Mouse (Mus musculus): Measurements from ENCODE around the gene Slc10a1.

GRCm38 (mm10) chr12:80992540-80993122, 24.1 kb upstream of the Slc10a1 start:
- TF ChIP-seq CTCF (IDR thresholded peaks at IDR 0.05; ENCODE audit: borderline replicate concordance, insufficient read depth, low read length) (no peak), POLR2A (IDR thresholded peaks at IDR 0.05; ENCODE audit: low read depth, low read length) (no peak)

Measured in embryonic fibroblast, embryonic 13.5 days (primary cell).